Mouse (Mus musculus) forebrain, embryonic 12.5 days (tissue): ENCODE data around the gene Polr2l. TPM values are rescaled to one million over a fixed set of nuclear protein-coding genes. Genes with fewer than 3 reads are reported as not detected.

Experiments used
- ATAC-seq: fragments of 200-750 bp; cut with Nextera tagmentation; 2 replicates; pipeline ENCODE4 v1.8.0; 2017; ENCODE audit warnings: moderate TSS enrichment; ENCODE audit not compliant: low FRiP score
- H3K27ac ChIP-seq: fragments of 300-500 bp; sonication (generic); 2 replicates; pipeline ENCODE4 v1.5.1; 2016; ENCODE audit warnings: mild to moderate bottlenecking
- H3K27me3 ChIP-seq: fragments of 300-500 bp; sonication (generic); 2 replicates; pipeline ENCODE4 v1.6.1; 2016; ENCODE audit warnings: mild to moderate bottlenecking
- H3K36me3 ChIP-seq: fragments of 300-500 bp; sonication (generic); replicated peaks from 2 replicates; pipeline ENCODE4 v1.6.1; 2016; ENCODE audit warnings: mild to moderate bottlenecking
- H3K4me1 ChIP-seq: fragments of 300-500 bp; sonication (generic); 2 replicates; pipeline ENCODE4 v1.6.1; 2016
- H3K4me2 ChIP-seq: fragments of 300-500 bp; sonication (generic); 2 replicates; pipeline ENCODE4 v1.6.1; 2016; ENCODE audit warnings: mild to moderate bottlenecking, moderate library complexity
- H3K4me3 ChIP-seq: fragments of 300-500 bp; sonication (generic); replicated peaks from 2 replicates; pipeline ENCODE4 v1.5.1; 2016; ENCODE audit warnings: mild to moderate bottlenecking
- H3K9ac ChIP-seq: fragments of 300-500 bp; sonication (generic); 2 replicates; pipeline ENCODE4 v1.6.1; 2016; ENCODE audit warnings: mild to moderate bottlenecking
- H3K9me3 ChIP-seq: fragments of 300-500 bp; sonication (generic); 2 replicates; pipeline ENCODE4 v1.6.1; 2016
- WGBS: fragments of 180-500 bp; shearing (Covaris S2); methylation state at CpG from one replicate; pipeline ENCODE4 v1.1.7; 2016; 5-methylcytosine and 5-hydroxymethylcytosine counted together
- polyA plus RNA-seq: library from polyadenylated mRNA; unstranded; fragments of >200 nt; fragmentation: Nextera tagmentation; extraction: Ambion mirVana; gene quantifications from 2 replicates; pipeline ENCODE4 v1.2.1, GENCODE M21; 2016

The Polr2l gene
- polyA plus RNA-seq, 1 experiment from 2014 or later, result 78.4 TPM

DNA sequence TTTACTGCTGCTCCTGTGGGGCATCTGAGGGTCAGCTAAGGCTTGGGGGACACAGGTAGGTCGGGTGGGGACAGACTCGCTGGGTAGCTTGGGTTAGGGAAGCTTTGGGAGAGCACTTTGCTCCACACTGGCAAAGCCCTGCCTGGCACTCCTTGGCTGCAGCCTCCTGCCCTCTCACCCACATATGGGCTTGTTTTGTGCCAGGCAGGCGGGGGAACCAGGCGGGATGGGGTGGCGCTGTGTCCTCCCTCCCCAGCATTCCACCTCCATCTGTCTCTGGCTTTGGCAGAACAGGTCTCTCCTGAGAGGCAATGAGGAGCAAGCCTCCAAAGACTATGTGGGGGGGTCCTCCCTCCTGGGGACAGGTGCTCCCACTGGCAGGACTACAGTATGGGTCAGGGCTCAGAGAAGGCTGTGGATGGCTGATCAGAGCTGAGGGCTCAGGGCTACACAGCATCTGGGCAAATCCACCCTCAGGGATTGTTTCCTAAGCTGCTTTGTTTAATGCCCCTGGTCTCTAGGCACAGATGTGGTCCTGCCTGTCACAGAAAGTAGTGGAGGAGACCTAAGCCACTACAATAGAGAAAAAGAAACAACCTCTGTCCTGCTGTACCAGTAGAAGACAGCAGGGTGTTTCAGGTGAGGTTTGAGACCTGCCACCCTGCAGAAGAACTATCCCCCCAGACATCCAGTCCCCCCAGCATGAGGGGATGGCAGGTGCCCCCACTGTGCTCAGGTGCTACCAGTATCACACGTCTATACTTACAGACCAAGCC is 42.0 kb downstream of the Polr2l start:
- Histone ChIP-seq H3K4me1 (peaks cover 71% of the 10 kb centered on the region), H3K9ac (peak overlapping the region; percentile 53; the same call in 1 of the 2 replicates), H3K27ac (0 out of 2 replicates have a peak overlapping the region, but pooled peaks have one; percentile 31), H3K27me3 (no peaks in the 10 kb centered on the region), H3K9me3 (no peaks in the 10 kb centered on the region), H3K4me2 (peak overlapping the region; percentile 64; the same call in 1 of the 2 replicates), H3K4me3 (no peak overlapping the region), H3K36me3 (peaks cover 39% of the 10 kb centered on the region)
- ATAC-seq, result no peak
- 89% methylated on average over 6 of the region's 6 CpGs for WGBS

DNA sequence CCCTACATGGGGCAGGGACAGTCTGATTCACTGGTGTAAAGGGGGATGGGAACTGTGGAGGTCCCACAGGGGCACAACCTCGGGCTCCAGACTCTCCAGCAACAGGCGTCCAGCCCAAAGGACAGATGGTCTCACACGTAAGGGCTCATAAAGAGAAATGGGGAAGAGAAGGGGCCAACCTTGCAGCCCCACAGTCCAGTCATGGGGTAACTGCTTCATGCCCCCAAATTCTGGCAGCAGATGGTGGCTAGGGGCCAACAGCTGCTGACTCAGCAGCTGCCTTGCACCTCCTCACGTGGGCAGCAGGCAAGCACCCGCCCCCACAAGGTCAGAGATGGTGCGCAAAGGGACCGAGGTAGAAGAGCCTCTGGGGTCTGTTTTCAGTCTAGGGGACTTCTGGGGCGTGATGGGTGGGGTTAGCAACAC is 42.7 kb downstream of the Polr2l start:
- Histone ChIP-seq H3K4me3 (no peak overlapping the region), H3K9me3 (no peaks in the 10 kb centered on the region), H3K4me2 (no peak overlapping the region), H3K4me1 (peaks cover 70% of the 10 kb centered on the region), H3K9ac (no peak overlapping the region), H3K27me3 (no peaks in the 10 kb centered on the region), H3K36me3 (peaks cover 40% of the 10 kb centered on the region), H3K27ac (no peak overlapping the region)
- 89% methylated on average over 8 of the region's 8 CpGs for WGBS
- ATAC-seq, result no peak

DNA sequence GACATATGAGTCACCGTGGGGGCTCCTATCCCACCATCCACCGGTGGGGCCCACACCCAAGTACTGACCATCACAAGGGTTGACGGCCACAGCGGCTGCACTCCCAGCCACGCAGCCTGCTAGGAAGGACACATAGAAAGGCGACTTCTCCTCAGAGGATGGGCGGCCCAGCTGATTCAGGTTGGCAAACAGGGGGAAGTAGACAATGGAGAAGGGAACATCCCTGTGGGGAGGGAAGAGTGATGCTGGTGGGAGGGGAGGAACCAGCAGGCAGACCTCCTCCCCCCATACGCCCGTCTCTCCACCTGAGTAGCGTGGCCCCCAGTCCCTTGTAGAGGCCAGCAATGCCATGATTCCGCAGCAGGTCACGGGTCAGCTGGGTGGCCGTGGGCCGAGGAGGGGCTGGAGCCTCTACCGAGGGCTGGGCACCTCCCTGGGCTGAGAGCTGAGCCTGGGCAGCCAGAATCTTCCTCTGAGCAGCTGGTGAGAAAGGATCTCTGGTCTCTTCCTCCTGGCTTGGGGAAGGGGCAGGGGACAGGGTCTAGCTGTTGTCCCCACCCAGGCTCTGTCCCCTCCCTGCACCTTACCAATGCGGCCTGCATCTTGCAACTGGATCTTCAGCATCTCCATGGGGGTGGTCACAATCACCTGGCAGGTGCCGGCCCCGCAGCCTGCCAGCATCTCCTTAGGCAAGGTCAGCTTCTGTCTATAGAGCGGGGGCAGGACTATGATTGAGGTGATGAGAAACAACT is 43.3 kb downstream of the Polr2l start:
- no peak overlapping the region for H3K27ac ChIP-seq
- H3K36me3 ChIP-seq, result peaks cover 45% of the 10 kb centered on the region
- H3K9ac ChIP-seq, result no peak overlapping the region
- no peaks in the 10 kb centered on the region for H3K9me3 ChIP-seq
- H3K4me2 ChIP-seq, result no peak overlapping the region
- WGBS, result 95% methylated on average over 19 of the region's 19 CpGs
- no peak for ATAC-seq
- peaks cover 64% of the 10 kb centered on the region for H3K4me1 ChIP-seq
- no peaks in the 10 kb centered on the region for H3K27me3 ChIP-seq
- no peak overlapping the region for H3K4me3 ChIP-seq

DNA sequence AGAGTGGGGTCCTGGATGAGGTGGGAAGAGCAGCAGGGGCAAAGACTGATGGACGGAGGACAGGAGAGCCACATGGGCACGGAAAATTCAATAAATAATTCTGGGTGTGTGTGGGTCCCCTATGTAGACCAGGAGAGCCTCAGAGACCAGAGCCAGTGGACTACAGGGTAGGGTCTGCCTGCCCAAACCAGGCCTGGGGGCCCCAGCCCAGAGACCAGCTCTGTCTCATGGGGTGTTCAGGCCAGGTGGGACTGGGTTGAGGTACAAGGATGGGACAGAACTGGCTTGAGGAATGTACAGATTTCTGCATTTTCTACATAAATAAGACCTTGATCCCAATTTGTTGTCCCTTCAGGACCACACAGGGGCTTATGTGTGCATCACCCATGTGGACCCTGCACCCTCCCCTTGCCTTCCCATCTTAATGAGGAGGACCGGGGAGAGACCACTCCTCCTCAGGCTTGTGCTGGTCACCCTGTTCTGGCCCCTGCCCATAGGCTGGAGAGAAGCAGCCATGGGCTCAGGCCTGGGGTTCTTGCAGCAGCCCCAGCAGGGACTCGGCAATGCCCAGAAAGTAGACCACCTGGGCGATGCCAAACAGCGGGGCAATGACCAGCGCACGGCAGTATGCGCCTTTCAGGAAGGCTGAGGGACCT is 44.2 kb downstream of the Polr2l start:
- no peak overlapping the region for H3K9ac ChIP-seq
- no peak overlapping the region for H3K27ac ChIP-seq
- H3K36me3 ChIP-seq, result peaks cover 45% of the 10 kb centered on the region
- 89% methylated on average over 9 of the region's 9 CpGs for WGBS
- no peak for ATAC-seq
- H3K27me3 ChIP-seq, result no peaks in the 10 kb centered on the region
- no peak overlapping the region for H3K4me2 ChIP-seq
- H3K4me3 ChIP-seq, result no peak overlapping the region
- no peaks in the 10 kb centered on the region for H3K9me3 ChIP-seq
- peaks cover 55% of the 10 kb centered on the region for H3K4me1 ChIP-seq

DNA sequence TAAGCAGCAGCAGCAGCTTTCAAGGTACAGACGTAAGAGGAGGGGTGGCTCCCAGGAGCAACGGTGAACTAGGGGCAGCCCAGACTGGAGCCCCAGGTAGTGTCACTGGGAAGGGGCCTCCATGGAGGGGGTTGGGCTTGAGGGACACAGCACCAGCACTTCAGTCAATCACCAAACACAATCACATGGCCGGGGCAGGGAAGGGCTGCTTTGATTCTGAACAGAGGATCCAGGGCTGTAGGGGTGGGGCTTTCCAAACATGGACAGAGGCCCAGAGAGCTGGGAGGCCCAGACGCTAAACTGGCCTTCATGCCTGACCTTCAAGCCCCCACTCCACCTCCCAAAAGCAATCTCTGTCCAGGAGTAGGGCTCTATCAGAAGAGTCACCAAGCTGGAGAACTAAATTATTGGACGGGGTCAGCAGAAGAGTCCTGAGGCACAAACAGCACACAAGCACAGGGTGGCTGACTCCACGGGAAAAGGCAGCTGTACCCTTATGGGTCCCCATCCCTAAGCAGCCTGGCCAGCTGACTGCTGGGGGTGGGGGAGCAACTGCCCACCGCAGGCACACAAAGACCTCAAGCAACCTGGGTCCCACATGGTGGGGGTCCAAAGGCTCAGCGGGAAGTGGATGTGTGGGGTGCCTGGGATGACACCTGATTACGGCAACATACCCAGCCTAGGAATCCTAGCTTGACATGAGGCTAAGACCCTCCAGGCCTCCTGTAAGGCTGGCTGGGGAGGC is 44.9 kb downstream of the Polr2l start:
- Histone ChIP-seq H3K36me3 (peaks cover 45% of the 10 kb centered on the region), H3K9me3 (no peaks in the 10 kb centered on the region), H3K4me1 (peaks cover 48% of the 10 kb centered on the region), H3K9ac (0 out of 2 replicates have a peak overlapping the region, but pooled peaks have one; percentile 63), H3K27me3 (no peaks in the 10 kb centered on the region), H3K4me2 (peak overlapping the region; percentile 80), H3K27ac (peak overlapping the region; percentile 54; the same call in 1 of the 2 replicates), H3K4me3 (no peak overlapping the region; the same call in 1 of the 2 replicates)
- WGBS, result 64% methylated on average over 9 of the region's 9 CpGs
- ATAC-seq, result no peak

DNA sequence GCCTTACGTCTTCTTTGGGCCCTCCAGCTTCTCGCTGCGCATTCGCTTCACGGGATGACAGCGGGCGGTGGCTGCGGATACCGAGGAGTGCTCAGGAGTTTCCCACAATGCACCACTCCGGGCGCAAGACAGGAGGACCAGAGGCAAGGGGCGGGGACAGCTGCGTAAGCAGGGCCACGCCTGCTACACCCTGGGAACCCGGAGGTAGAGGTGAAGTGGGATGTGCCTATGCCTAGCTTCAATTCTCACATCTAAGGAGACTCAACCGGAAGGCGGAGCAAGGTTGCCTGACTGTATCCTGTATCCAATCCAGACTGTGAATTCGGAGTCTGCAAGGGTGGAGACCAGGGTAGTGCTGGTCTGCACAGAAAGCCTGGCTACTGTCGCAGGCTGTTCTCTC is 45.6 kb downstream of the Polr2l start, which contains the start of gene Cend1:
Cend1 (minus strand) TSS at position 182 of the 400 bp plus-strand sequence.
- Histone ChIP-seq H3K27me3 (peaks cover 5% of the 10 kb centered on the region; the same call in 1 of the 2 replicates), H3K4me2 (peak within 1 kb of the TSS; percentile 80), H3K4me1 (peaks cover 41% of the 10 kb centered on the region), H3K36me3 (peaks cover 45% of the 10 kb centered on the region), H3K4me3 (peak within 1 kb of the TSS; percentile 48), H3K9me3 (no peaks in the 10 kb centered on the region), H3K27ac (peak within 1 kb of the TSS; percentile 54; the same call in 1 of the 2 replicates), H3K9ac (peak within 1 kb of the TSS; percentile 63)
- peak; percentile 88 for ATAC-seq
- 2% methylated on average over 19 of the region's 19 CpGs for WGBS

DNA sequence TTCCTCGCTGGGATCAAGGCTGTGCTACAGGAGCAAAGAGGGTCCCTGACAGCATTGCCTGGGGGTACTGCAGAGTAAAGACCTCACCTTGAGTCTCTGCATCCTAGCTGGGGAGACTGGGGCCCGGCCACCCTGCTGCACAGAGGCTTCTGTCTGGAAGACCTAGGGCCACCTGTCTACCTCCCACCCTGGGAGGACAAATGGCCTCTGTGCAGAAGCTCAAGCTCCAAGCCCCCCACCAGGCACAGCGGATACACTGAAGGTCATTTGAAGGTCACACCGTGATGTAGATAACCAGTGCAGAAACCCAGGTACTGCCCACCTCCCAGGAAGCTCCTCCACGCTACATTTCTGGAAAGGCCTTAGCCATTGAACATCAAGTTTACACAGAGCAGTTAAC is 46.2 kb downstream of the Polr2l start:
- Histone ChIP-seq H3K4me2 (peak overlapping the region; percentile 80), H3K4me3 (peak overlapping the region; percentile 48), H3K9ac (peak overlapping the region; percentile 63), H3K9me3 (no peaks in the 10 kb centered on the region), H3K27ac (peak overlapping the region; percentile 54; the same call in 1 of the 2 replicates), H3K4me1 (peaks cover 35% of the 10 kb centered on the region), H3K36me3 (peaks cover 44% of the 10 kb centered on the region), H3K27me3 (peaks cover 7% of the 10 kb centered on the region; the same call in 1 of the 2 replicates)
- WGBS, result 50% methylated on average over 5 of the region's 5 CpGs
- 0 out of 2 replicates have a peak, but pooled peaks have one; percentile 7 for ATAC-seq

DNA sequence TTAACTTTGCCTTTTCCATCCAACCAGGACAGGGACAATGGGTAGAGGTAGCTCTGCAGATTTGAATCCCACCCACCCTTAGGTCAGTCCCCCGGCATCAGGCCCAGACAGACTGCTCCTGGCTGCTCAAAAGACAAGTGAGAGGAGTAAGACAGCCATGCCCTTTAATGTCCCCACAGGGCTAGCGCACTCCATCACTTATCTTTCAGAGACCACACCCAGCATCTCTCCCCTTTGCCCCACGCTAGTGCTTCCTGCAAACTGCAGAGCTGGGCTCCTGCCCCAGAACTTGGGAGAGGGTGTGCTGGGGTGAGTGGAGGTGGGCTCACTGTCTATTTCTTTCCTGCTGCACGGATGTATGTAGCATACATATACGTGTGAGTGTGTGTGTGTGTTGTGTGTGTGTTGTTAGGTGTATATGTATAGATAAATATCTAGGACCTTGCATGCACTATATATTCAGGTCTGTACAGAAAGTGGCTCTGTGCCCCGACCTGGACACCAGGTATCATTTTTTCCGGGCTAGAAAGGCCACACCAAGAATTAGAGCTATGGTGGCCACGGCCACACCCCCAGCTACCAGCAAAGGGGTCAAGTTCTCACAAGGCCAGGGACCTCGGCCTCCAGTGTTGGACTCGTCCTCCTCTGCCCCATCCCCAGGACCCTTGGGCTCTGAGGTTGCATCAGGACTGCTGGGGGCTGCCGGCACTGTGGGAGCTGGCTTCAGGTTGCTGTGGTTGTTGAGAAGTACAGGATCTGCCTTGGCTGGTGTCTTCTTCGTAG is 47.8 kb downstream of the Polr2l start:
- Histone ChIP-seq H3K4me2 (no peak overlapping the region), H3K9ac (no peak overlapping the region), H3K4me3 (no peak overlapping the region), H3K4me1 (peaks cover 22% of the 10 kb centered on the region), H3K9me3 (no peaks in the 10 kb centered on the region), H3K36me3 (peaks cover 28% of the 10 kb centered on the region), H3K27me3 (peaks cover 11% of the 10 kb centered on the region; the same call in 1 of the 2 replicates), H3K27ac (no peak overlapping the region)
- WGBS, result 85% methylated on average over 12 of the region's 12 CpGs
- no peak for ATAC-seq

DNA sequence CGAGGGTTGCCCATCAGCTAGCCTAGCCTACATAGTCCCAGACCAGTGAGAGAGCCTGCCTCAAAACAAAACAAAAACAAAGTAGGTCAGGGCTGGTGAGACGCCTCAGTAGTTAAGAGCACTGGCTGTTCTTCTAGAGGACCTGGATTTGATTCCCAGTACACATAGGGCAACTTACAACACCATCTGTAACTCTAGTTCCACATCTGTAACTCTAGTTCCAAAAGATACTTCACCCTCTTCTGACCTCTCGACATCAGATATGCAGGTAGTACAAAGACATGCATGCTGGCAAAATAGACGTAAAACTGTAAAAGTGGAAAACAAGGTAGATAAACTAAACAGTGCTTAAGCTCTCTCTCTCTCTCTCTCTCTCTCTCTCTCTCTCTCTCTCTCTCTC is 51.1 kb downstream of the Polr2l start:
- Histone ChIP-seq H3K36me3 (peaks cover 7% of the 10 kb centered on the region; the same call in 1 of the 2 replicates), H3K27me3 (peaks cover 11% of the 10 kb centered on the region; the same call in 1 of the 2 replicates), H3K9me3 (no peaks in the 10 kb centered on the region), H3K4me3 (no peak overlapping the region), H3K9ac (no peak overlapping the region), H3K4me1 (peaks cover 6% of the 10 kb centered on the region), H3K4me2 (no peak overlapping the region), H3K27ac (no peak overlapping the region)
- WGBS, result 70% methylated on average over 4 of the region's 4 CpGs
- no peak for ATAC-seq
